Comparison of ENCODE assay signal across 8 mouse cellular contexts in the genomic region with DNA sequence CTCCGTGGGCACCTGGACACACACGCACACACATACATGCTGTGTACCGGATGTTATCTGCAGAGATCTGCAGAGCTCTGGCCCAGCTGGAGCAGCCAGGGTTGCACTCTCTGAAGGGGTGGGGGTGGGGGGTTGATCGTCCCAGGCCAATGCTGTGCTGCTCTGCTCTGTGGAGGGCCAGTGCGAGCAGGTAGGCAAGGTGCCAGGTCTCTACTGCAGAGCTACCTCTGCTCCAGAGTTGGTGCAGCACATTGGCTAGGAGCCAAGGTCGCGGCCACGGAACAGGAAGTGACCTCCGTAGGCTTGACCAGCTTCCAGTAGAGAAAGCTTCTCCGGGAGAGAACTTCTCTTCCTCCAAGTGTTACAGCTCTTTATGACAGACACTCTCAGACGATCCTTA. TPM values are rescaled to one million over a fixed set of nuclear protein-coding genes. Genes with fewer than 3 reads are reported as not detected.
DNase-seq lines count a peak whose midpoint lies in the region; ATAC-seq and TF ChIP-seq lines count a peak whose summit lies in the region.

No protein-coding gene starts in this region.

- H3K4me2 ChIP-seq in intestine, embryonic 15.5 days (replicated peaks) = peak overlapping the region; percentile 40
- H3K4me2 ChIP-seq in liver, embryonic 16.5 days (ENCODE audit: low read depth, low read length) = no peak overlapping the region; the same call in 1 of the 2 replicates

- H3K9ac ChIP-seq in intestine, embryonic 15.5 days = no peak overlapping the region
- no peak overlapping the region for H3K9ac ChIP-seq in liver, embryonic 16.5 days (ENCODE audit: low read depth, low read length)

- TF ChIP-seq CTCF in gastrocnemius, adult 2 months (IDR thresholded peaks at IDR 0.05) = no peak
- TF ChIP-seq CTCF in spleen, adult 2 months (IDR thresholded peaks at IDR 0.05; ENCODE audit: extremely low read depth, insufficient read depth, insufficient read length, insufficient replicate concordance) = no peak

- intact Hi-C loops in gastrocnemius, adult 2 months (cut with DNase I) = loop anchor here (5.0 kb wide), 1 partner anchor 35 kb away; the partner anchor contains the start of gene Tmem185b

- H3K27me3 ChIP-seq in intestine, embryonic 15.5 days (replicated peaks) = no peaks in the 10 kb centered on the region
- H3K27me3 ChIP-seq in liver, embryonic 16.5 days (ENCODE audit: control insufficient read depth, insufficient read depth, low read depth, low read length) = no peaks in the 10 kb centered on the region
- no peaks in the 10 kb centered on the region for H3K27me3 ChIP-seq in spleen, adult 2 months (ENCODE audit: control insufficient read depth, insufficient read depth, low read length)

- H3K4me3 ChIP-seq in gastrocnemius, adult 2 months = peak overlapping the region; percentile 65
- no peak overlapping the region for H3K4me3 ChIP-seq in intestine, embryonic 15.5 days (replicated peaks)
- H3K4me3 ChIP-seq in liver, embryonic 16.5 days (ENCODE audit: low read depth, low read length) = no peak overlapping the region
- peak overlapping the region; percentile 43; the same call in 1 of the 2 replicates for H3K4me3 ChIP-seq in spleen, adult 2 months (ENCODE audit: extremely low read depth, insufficient read depth, insufficient read length)

- H3K36me3 ChIP-seq in intestine, embryonic 15.5 days = 0 out of 2 replicates have a peak, but pooled peaks cover 2% of the 10 kb centered on the region
- H3K36me3 ChIP-seq in liver, embryonic 16.5 days (ENCODE audit: control insufficient read depth, insufficient read depth) = no peaks in the 10 kb centered on the region
- H3K36me3 ChIP-seq in spleen, adult 2 months (ENCODE audit: control insufficient read depth, insufficient read depth, low read length) = no peaks in the 10 kb centered on the region

- DNase-seq in right cerebral cortex, postnatal 10 days (ENCODE audit: low spot score in 2 of 2) = peak; percentile 61 to 67
- DNase-seq in right cerebral cortex, adult 18-20 months = no peak
- peak; percentile 89 for DNase-seq in gastrocnemius, adult 2 months
- peak in 1 of 2 experiments; percentile 43 for DNase-seq in spleen, adult 2 months (ENCODE audit: low read depth in 1 of 2, low spot score in 2 of 2)
- DNase-seq in Muller cell, postnatal 12 days (ENCODE audit: inconsistent ontology term) = no peak
- DNase-seq in left cerebral cortex, adult 9 months (ENCODE audit: low spot score in 2 of 2) = no peak

- 24% methylated on average over 11 of the region's 11 CpGs for WGBS in intestine, embryonic 15.5 days
- WGBS in liver, embryonic 16.5 days (ENCODE audit: insufficient replicate concordance) = 11% methylated on average over 11 of the region's 11 CpGs
- 3% methylated on average over 11 of the region's 11 CpGs for WGBS in spleen, adult 2 months

- H3K27ac ChIP-seq in gastrocnemius, adult 2 months = peak overlapping the region; percentile 74
- peak overlapping the region; percentile 52 for H3K27ac ChIP-seq in intestine, embryonic 15.5 days
- H3K27ac ChIP-seq in liver, embryonic 16.5 days (ENCODE audit: low read length) = peak overlapping the region; percentile 43; the same call in 1 of the 2 replicates
- peak overlapping the region; percentile 42; the same call in 1 of the 2 replicates for H3K27ac ChIP-seq in spleen, adult 2 months (ENCODE audit: insufficient read depth, low read length)

- TF ChIP-seq POLR2A in spleen, adult 2 months (IDR thresholded peaks at IDR 0.05; ENCODE audit: low read depth, low read length) = no peak

- no peaks in the 10 kb centered on the region for H3K9me3 ChIP-seq in intestine, embryonic 15.5 days
- H3K9me3 ChIP-seq in liver, embryonic 16.5 days (replicated peaks; ENCODE audit: control insufficient read depth, low read length) = no peaks in the 10 kb centered on the region

- peak; percentile 79 for ATAC-seq in intestine, embryonic 15.5 days
- peak; percentile 85 for ATAC-seq in liver, embryonic 16.5 days (ENCODE audit: low read depth)

- peaks cover 28% of the 10 kb centered on the region for H3K4me1 ChIP-seq in intestine, embryonic 15.5 days (replicated peaks)
- peaks cover 11% of the 10 kb centered on the region for H3K4me1 ChIP-seq in liver, embryonic 16.5 days (ENCODE audit: control insufficient read depth, low read depth, low read length)
- peaks cover 7% of the 10 kb centered on the region; the same call in 1 of the 2 replicates for H3K4me1 ChIP-seq in spleen, adult 2 months (ENCODE audit: control insufficient read depth, insufficient read depth, insufficient read length)

RNA-seq across cellular contexts. Expression of gene Ralb, which starts 12.5 kb away (rescaled TPM):
- 1 to 10 TPM; 6.7 to 7.8 TPM for total RNA-seq in gastrocnemius, adult 2 months (2021)
- polyA plus RNA-seq in intestine, embryonic 15.5 days (2015; fragmentation: Nextera tagmentation; extraction: Ambion mirVana) = 172 and 179 TPM in 2 replicates
- polyA plus RNA-seq in liver, embryonic 16.5 days (2015; fragmentation: Nextera tagmentation; extraction: Ambion mirVana) = 38.0 and 40.5 TPM in 2 replicates
- polyA plus RNA-seq in spleen, adult 2 months (2012; rRNA removed) = 14.0 and 15.9 TPM in 2 replicates

RNA-seq across cellular contexts. Expression of gene Tmem185b, which starts 33.9 kb away (rescaled TPM):
- total RNA-seq in gastrocnemius, adult 2 months (2021) = 1 to 10 TPM; 3.4 to 5.9 TPM
- 24.0 and 25.7 TPM in 2 replicates for polyA plus RNA-seq in intestine, embryonic 15.5 days (2015; fragmentation: Nextera tagmentation; extraction: Ambion mirVana)
- polyA plus RNA-seq in liver, embryonic 16.5 days (2015; fragmentation: Nextera tagmentation; extraction: Ambion mirVana) = 7.3 and 7.6 TPM in 2 replicates
- polyA plus RNA-seq in spleen, adult 2 months (2012; rRNA removed) = 22.3 and 31.5 TPM in 2 replicates

Comparison
In these comparisons a context has a peak if more than half of its experiments do, and no peak if none do; other contexts are left out.
1. DNase-seq: peak in right cerebral cortex, postnatal 10 days (2 of 2) and gastrocnemius, adult 2 months (single experiment); none in right cerebral cortex, adult 18-20 months (single experiment), Muller cell, postnatal 12 days (single experiment) and left cerebral cortex, adult 9 months (0 of 2).
2. H3K4me3 ChIP-seq: peak in gastrocnemius, adult 2 months (single experiment) and spleen, adult 2 months (single experiment); none in intestine, embryonic 15.5 days (single experiment) and liver, embryonic 16.5 days (single experiment).
3. Peak in every context shown above with its lines, with median percentiles within 50 percentile points of each other: H3K27ac ChIP-seq.